Mouse (Mus musculus) B cell, adult 2 months (primary cell): ENCODE measurements around the gene Duox2.
A peak's percentile ranks its signal among the peaks of the same experiment; 100 is the strongest.
"Not testable (repeated sequence)": the region's sequence is repeated elsewhere in the genome, so short reads cannot be mapped to it uniquely, and the experiment has no call there.

ENCODE experiments used
- DNase-seq, 2 experiments: peaks; one replicate each; pipeline ENCODE4 v3.0.0; 2022

Gene Duox2

GRCm38 (mm10) chr2:122298096-122298499 is at the start of gene Duox2:
Gene Duox2 (minus strand): TSS chr2:122298449.
- peak in 1 of 2 experiments; percentile 26 for DNase-seq

DNA sequence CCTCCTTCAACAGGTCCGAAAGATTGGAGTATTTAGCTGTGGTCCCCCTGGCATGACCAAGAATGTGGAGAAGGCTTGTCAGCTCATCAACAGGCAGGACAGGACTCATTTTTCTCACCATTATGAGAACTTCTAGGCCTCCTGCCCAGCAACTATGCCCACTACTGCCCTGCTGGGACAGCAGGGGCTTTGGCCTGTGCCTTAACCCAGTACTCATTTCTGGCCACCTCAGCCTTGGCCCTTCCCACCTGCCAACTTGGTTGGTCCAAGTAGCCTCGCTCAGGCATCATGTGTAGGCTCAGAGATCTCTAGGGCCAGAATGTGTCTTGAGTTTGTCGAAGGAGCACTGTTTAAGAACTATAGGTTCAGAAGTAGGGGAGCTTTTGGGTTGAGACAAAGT is 49.0 kb upstream of the Duox2 start:
- DNase-seq: no peak

GRCm38 (mm10) chr2:122346164-122346563 is 47.9 kb upstream of the Duox2 start:
- DNase-seq: not testable (repeated sequence)

DNA sequence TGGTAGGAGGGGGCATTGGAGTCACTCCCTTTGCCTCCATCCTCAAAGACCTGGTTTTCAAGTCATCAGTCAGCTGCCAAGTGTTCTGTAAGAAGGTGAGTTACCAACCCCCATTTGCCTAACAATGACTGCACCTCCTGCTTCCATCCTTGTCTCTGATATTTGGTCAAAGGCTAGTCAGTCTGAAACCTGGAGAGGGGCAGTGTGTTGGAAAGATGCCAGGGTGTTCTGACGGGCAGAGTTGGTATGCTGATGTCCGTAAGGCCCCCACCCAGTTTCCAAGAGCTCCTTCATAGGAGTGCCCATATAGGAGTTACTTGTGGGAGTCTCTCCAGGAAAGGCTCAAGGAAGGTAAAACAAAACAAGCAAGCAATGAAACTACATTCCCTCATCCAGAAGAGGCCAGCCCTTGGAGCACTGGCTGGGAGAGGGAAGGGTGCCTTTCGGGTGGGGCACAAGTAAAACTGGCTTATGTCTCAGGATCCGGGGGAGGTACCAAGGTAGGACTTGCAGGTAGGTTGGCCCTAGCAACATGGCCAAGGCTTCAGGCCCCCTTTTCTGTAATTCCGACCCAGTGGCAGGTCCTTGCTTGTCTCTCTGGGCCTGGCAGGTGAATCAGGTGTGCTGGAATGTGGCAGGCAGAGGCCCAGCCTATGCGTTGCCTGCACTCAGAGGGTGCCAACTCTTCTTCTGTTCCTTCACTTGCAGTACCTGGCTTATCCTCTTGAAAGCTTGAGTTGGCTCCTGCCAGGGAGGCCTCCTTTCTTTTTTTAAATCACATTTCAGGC is 47.1 kb upstream of the Duox2 start:
- no peak for DNase-seq

- DNase-seq: no peak
These were observed 39.0 kb upstream of the Duox2 start for GRCm38 (mm10) chr2:122337291-122337690.

- DNase-seq: no peak
These were observed 35.9 kb upstream of the Duox2 start for GRCm38 (mm10) chr2:122334170-122334569.

GRCm38 (mm10) chr2:122332222-122332621 is 34.0 kb upstream of the Duox2 start:
- DNase-seq: no peak

DNA sequence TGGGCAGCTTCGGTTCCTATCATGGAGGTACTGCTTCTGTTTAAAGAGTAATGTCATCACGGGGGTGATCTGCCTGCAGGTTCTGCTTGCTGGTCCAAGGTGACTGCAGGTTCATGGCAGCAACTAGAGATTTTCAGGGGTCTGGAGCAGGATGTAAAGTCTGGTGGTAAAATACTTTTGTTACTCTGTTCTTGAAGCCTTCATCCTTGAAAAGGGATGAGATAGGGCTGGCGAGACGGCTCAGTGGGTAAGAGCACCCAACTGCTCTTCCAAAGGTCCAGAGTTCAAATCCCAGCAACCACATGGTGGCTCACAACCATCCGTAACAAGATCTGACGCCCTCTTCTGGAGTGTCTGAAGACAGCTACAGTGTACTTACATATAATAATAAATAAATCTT is 32.1 kb upstream of the Duox2 start:
- not testable (repeated sequence) for DNase-seq

- no peak for DNase-seq
These were observed 29.7 kb upstream of the Duox2 start for GRCm38 (mm10) chr2:122327986-122328385.

DNA sequence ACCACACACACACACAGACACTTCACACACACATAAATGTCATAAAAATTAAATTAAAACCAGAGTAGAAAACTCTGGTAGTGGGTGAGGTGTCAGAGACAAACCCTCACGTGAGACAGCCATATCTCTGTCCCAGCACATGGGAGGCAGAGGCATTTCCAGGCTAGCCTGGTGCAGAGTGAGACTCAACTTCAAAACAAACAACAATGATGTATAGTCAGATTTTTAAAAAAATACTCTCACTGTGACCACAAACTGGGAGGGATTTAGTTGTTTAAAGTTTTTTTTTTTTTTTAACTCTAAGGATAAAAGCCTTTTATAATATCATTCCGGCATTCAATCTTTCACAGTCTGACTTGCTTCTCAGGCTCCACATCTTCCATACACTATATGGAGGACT is 27.1 kb upstream of the Duox2 start:
- no peak for DNase-seq

DNA sequence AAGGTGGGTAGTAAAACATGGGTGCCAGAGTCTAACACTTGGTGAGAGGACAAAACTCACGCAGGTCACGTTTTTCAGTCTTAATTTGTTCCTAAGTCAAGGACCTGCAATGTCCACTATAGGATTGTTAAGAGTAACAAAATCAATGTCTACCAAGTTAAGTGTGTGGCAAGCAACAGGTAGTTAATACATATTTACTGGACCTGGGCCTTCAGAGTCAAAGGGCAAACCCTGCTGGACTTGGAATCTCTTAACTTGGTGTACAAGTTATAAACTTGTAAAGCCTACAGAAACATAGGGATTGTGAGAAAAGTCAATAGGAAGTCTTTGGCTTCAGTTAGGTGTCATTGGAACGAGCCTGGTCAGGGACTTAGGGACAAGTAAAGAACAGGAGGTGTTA is 26.3 kb upstream of the Duox2 start:
- no peak for DNase-seq

DNA sequence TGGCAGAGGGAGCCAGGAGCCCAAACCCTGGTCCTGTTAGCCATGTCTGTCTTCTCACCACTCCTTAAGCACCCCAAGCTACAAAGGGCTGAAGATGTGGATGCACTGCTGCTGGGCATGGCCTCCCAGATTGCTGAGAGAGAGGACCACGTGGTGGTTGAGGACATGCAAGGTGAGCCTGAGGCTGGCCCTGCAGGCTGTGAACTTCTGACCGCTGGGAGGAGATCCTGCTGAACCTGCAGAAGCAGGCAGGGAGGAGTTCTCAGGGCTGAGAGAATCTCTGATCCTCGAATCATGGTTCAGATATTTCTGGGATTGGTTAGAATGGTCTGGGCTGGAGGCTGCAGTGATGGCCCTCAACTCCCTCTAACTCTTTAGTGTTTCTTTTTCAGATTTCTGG is 25.7 kb upstream of the Duox2 start:
- no peak for DNase-seq

DNA sequence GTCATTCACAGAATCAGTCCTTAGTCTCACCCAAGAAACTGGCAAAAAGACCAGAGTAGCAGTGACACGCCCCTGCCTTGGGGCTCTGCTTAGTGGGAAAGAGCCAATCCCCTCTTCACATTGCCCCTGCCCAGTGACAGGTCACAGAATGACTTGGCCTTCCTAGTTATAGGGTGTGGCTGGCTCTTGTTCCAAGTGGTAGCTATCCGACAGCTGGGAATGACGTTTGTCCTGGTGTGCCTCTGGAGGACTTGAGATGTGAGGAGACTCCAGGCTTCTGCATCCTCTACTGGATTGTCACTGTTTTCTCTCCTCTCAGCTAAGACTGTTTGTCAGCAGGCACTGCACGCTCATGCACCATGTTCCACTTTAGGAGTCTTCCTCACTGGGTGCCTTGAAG is 19.1 kb upstream of the Duox2 start:
- DNase-seq: no peak

- DNase-seq: no peak
These were observed 17.1 kb upstream of the Duox2 start, which contains the start of gene Duox1 for GRCm38 (mm10) chr2:122315372-122315771. Gene Duox1 (plus strand): TSS chr2:122315672.

DNA sequence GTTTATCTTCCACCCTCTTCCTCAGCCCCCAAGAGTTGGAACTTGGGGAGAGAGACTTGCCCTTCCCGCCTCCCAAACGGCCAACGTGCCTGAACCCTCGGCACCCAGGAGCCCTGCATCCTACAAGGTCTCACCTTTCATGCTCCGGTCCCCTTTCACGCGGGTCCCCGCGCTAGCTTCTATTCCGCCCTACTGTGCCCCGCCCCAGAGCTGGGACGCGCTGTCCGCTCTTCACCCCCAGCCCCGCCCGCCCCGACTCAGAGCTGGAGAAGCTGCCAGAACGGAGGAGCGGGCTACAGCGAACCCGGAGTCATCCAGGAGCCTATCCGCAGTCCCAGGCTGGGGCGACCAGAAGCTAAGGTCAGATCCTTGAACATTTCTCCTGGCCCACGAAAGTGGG is 15.3 kb upstream of the Duox2 start, which contains the start of gene Duoxa1:
Gene Duoxa1, minus strand, starts transcription at position 195 of the 400 bp plus-strand sequence.
- DNase-seq: no peak

GRCm38 (mm10) chr2:122312722-122313417 is 14.6 kb upstream of the Duox2 start:
- peak; percentile 79 to 81 for DNase-seq

- no peak for DNase-seq
These were observed 13.3 kb upstream of the Duox2 start for GRCm38 (mm10) chr2:122311561-122311960.

GRCm38 (mm10) chr2:122309647-122310046 is 11.4 kb upstream of the Duox2 start:
- DNase-seq: no peak

DNA sequence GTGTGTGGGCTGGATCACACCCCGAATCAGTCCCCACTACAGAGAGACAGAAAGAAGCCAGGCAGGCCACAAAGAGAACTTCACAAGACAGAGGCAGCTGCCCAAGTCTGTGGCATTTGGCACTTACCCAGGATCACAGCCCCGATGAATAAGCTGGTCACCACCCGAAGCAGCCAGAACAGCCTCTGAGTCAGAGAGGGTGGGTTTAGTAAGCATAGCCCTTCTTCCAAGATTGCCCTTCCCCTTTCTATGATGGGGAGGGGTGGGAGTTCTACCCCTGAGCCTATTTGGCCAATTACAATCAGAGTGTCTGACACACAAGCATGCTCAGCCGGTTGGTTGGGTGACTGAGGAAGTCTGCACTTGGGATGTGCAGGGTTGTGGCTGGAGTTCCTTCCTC is 7.9 kb upstream of the Duox2 start:
- DNase-seq: no peak

DNA sequence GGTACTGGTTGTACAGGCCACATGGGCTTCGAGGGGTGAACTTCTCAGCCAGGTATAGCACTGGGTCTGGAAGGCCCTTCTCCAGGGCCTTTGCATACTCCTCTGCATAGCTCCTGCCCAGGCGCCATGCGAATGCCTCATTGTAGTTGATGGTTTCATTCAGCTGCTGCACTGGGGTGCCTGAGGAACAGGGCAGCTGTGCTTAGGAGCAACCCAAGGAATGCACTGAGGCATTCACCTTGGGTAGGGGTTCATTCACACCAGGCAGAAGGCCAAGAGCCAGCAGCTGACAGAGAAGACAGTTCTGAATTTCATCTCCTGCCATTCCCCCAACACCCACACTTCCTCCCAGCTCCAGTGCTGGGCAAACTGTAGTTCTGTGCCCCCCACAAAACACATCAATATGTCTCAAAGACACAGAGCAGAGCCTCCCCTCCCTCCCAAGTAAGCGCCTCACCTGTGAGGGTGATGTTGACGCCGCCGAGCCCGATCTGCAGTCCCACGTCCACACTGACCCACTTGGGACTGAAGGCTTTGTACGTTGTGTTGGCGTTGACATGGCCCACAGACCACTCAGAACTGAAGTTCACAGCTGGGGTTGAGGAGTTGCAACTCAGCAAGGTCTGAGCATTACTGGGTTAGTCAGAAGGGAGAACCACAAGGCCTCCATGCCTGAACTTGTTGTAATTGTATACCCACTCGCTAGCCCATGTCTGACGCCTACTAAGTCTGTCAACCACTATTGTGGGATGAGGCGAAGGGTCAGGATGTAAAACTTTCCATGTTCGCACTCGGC is 7.0 kb upstream of the Duox2 start:
- no peak for DNase-seq

DNA sequence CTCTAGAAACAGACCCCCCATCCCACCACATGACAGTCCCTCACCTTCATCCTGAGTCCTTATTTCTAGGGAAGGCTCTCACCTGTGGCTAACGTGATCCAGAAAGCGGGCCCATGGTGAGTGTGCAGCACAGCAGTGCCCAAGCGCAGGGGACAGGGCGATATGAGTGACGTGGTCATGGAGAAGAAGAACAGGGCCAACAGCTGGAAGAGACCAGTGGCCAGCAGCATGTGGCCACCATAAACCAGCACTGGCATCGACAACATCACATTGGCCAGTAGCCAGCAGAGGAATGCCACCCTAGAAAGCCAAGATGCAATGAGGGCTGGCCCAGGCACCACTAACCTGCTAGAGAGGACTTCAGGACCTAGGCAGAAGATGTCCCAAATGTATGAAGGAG is 6.3 kb upstream of the Duox2 start:
- DNase-seq: no peak

DNA sequence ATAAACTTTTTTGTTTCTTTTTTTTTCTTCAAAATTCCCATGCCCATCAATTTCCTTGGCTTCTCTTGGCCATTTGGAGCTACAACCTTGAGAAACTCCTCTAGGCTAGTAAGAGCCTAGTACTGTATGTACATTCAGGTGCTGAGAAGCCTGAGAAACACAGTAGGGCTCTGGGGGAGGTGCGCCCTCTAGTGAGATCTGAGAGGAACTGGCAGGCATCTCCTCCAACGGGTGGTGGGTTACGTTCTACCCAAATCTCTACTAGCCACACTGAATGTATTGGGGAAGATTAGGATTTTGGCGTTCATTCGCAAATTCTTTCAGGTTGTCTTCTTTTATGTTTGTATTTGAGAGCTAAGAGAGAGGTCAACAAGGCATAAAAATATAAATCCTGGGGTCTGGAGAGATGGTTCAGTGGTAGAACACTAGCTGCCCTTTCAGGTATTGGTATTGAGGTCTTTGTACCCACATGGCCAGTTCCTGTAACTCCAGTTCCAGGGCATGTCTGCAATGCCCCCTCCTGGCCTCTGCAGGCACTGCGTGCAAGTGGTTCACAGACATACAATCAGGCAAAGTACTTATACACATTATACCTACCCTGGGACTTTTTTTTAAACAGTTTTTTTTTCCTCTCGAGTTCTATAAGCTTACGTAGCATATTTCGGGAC is 4.5 kb upstream of the Duox2 start:
- peak; percentile 80 to 86 for DNase-seq
